Mouse (Mus musculus) embryonic facial prominence, embryonic 15.5 days (tissue): ENCODE data around the gene Hist1h1d. TPM values are rescaled to one million over a fixed set of nuclear protein-coding genes. Genes with fewer than 3 reads are reported as not detected.

Source experiments
- ATAC-seq: fragments of 200-750 bp; cut with Nextera tagmentation; 2 replicates; pipeline ENCODE4 v1.8.0; 2017; ENCODE audit warnings: low read depth, moderate TSS enrichment; ENCODE audit not compliant: insufficient number of reproducible peaks, low FRiP score, low TSS enrichment
- H3K27ac ChIP-seq: fragments of 300-500 bp; sonication (generic); replicated peaks from 2 replicates; pipeline ENCODE4 v1.5.1; 2015; ENCODE audit warnings: mild to moderate bottlenecking, inconsistent platforms
- H3K27me3 ChIP-seq: fragments of 300-500 bp; sonication (generic); 2 replicates; pipeline ENCODE4 v1.6.1; 2015; ENCODE audit warnings: inconsistent platforms
- H3K36me3 ChIP-seq: fragments of 300-500 bp; sonication (generic); 2 replicates; pipeline ENCODE4 v1.6.1; 2015; ENCODE audit warnings: mild to moderate bottlenecking, inconsistent platforms
- H3K4me1 ChIP-seq: fragments of 300-500 bp; sonication (generic); 2 replicates; pipeline ENCODE4 v1.6.1; 2015; ENCODE audit warnings: inconsistent platforms
- H3K4me2 ChIP-seq: fragments of 300-500 bp; sonication (generic); replicated peaks from 2 replicates; pipeline ENCODE4 v1.6.1; 2015; ENCODE audit warnings: mild to moderate bottlenecking, inconsistent platforms
- H3K4me3 ChIP-seq: fragments of 300-500 bp; sonication (generic); replicated peaks from 2 replicates; pipeline ENCODE4 v1.5.1; 2015; ENCODE audit warnings: mild to moderate bottlenecking, inconsistent platforms
- H3K9ac ChIP-seq: fragments of 300-500 bp; sonication (generic); 2 replicates; pipeline ENCODE4 v1.6.1; 2015; ENCODE audit warnings: inconsistent platforms
- H3K9me3 ChIP-seq: fragments of 300-500 bp; sonication (generic); replicated peaks from 2 replicates; pipeline ENCODE4 v1.6.1; 2016; ENCODE audit warnings: inconsistent platforms
- WGBS: fragments of 180-500 bp; shearing (Covaris S2); methylation state at CpG from one replicate; pipeline ENCODE4 v1.1.7; 2015; 5-methylcytosine and 5-hydroxymethylcytosine counted together
- polyA plus RNA-seq: library from polyadenylated mRNA; unstranded; fragments of >200 nt; fragmentation: Nextera tagmentation; extraction: Ambion mirVana; gene quantifications from 2 replicates; pipeline ENCODE4 v1.2.1, GENCODE M21; 2015

Hist1h1d gene
- polyA plus RNA-seq, 1 experiment from 2014 or later: 0.44 TPM

- Histone ChIP-seq H3K9ac (0 out of 2 replicates have a peak overlapping the region, but pooled peaks have one; percentile 28), H3K36me3 (no peaks in the 10 kb centered on the region), H3K27me3 (no peaks in the 10 kb centered on the region), H3K27ac (peak overlapping the region; percentile 86), H3K4me1 (0 out of 2 replicates have a peak, but pooled peaks cover 5% of the 10 kb centered on the region), H3K9me3 (no peaks in the 10 kb centered on the region), H3K4me3 (peak overlapping the region; percentile 58), H3K4me2 (peak overlapping the region; percentile 82)
- ATAC-seq: peak; percentile 87
- WGBS: under 1% methylated on average over 27 of the region's 27 CpGs
Measured at GRCm38 (mm10) chr13:23517603-23518294, 35.3 kb upstream of the Hist1h1d start.

DNA sequence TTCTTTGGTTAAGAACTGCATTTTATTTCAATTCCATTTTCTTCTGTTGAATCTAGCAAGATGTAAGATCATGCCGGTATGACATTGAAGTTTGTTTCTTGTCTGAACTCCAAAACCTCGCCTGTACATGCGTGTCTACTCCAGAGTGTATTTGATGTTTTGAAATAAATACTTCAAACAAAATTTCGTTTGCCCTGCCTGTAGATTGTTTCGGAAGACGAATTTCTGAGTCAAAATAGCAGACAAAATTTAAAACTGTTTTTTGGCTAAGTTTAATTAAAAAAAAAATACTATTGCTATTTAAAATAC lies 34.8 kb upstream of the Hist1h1d start:
- H3K4me2 ChIP-seq: peak overlapping the region; percentile 82
- WGBS: 0% methylated on average over 6 of the region's 6 CpGs
- H3K9me3 ChIP-seq: no peaks in the 10 kb centered on the region
- H3K27ac ChIP-seq: peak overlapping the region; percentile 65
- H3K27me3 ChIP-seq: no peaks in the 10 kb centered on the region
- no peak overlapping the region for H3K9ac ChIP-seq
- H3K4me3 ChIP-seq: peak overlapping the region; percentile 58
- H3K36me3 ChIP-seq: no peaks in the 10 kb centered on the region
- ATAC-seq: no peak
- H3K4me1 ChIP-seq: 0 out of 2 replicates have a peak, but pooled peaks cover 5% of the 10 kb centered on the region

DNA sequence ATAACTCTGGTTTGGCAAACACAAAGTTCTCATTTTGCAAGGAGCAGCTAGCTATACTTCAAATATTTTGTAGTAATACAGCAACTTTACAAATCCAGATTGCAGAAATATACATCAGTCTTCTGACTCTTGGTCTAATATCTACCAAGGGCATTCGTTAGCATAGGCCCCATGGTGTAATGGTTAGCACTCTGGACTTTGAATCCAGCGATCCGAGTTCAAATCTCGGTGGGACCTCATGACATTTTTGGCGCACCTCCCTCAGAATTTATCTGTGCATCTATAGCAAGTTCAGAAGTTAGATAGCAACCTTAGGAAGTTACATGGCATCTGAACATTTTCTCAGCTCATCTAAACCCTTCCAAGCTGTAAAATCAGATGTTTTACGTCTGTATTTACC lies 34.2 kb upstream of the Hist1h1d start:
- WGBS: 0% methylated on average over 6 of the region's 6 CpGs
- no peaks in the 10 kb centered on the region for H3K36me3 ChIP-seq
- no peaks in the 10 kb centered on the region for H3K27me3 ChIP-seq
- H3K27ac ChIP-seq: peak overlapping the region; percentile 78
- peak overlapping the region; percentile 82 for H3K4me2 ChIP-seq
- H3K4me1 ChIP-seq: 0 out of 2 replicates have a peak, but pooled peaks cover 5% of the 10 kb centered on the region
- H3K9ac ChIP-seq: no peak overlapping the region
- 0 out of 2 replicates have a peak, but pooled peaks have one; percentile 31 for ATAC-seq
- no peaks in the 10 kb centered on the region for H3K9me3 ChIP-seq
- H3K4me3 ChIP-seq: peak overlapping the region; percentile 58

DNA sequence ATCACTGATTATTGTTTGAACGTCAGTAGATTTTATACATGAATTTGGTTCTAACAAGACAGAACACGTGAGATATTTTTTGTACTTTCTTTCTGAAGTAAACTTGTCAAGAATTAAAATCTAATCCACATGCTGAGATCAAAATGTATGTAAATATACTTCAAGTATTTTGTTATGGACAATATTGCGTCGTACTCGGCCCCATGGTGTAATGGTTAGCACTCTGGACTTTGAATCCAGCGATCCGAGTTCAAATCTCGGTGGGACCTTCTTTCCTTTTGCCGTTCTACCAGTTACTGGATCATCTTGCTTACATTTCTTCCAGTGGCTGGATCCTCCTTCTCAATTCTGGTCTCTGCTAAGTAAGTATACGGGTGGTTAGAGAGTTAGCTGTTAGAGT lies 33.6 kb upstream of the Hist1h1d start:
- H3K36me3 ChIP-seq: no peaks in the 10 kb centered on the region
- peak overlapping the region; percentile 82 for H3K4me2 ChIP-seq
- H3K4me1 ChIP-seq: 0 out of 2 replicates have a peak, but pooled peaks cover 5% of the 10 kb centered on the region
- WGBS: 0% methylated on average over 10 of the region's 10 CpGs
- no peaks in the 10 kb centered on the region for H3K27me3 ChIP-seq
- no peaks in the 10 kb centered on the region for H3K9me3 ChIP-seq
- peak overlapping the region; percentile 78 for H3K27ac ChIP-seq
- peak overlapping the region; percentile 58 for H3K4me3 ChIP-seq
- no peak overlapping the region for H3K9ac ChIP-seq
- ATAC-seq: 0 out of 2 replicates have a peak, but pooled peaks have one; percentile 41

DNA sequence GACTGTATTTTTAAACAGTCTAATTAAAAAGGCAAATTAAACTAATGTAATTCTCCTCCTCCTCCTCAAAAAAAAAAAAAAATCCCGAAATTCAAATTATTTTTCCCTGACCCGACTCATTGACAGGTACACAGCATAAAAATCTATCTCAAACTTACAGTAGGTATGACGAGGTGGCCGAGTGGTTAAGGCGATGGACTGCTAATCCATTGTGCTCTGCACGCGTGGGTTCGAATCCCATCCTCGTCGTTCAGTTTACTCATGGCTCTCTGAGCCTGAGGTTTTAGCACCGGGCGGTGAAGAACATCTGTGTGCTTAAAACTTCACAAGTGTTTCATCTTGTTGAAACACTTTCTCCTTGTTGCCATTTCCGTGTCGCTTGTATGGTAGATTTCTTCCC lies 31.4 kb upstream of the Hist1h1d start:
- Histone ChIP-seq H3K4me2 (0 out of 2 replicates have a peak overlapping the region, but pooled peaks have one; percentile 8), H3K9ac (no peak overlapping the region), H3K4me3 (peak overlapping the region; percentile 10; the same call in 1 of the 2 replicates), H3K4me1 (peaks cover 5% of the 10 kb centered on the region), H3K36me3 (no peaks in the 10 kb centered on the region), H3K9me3 (no peaks in the 10 kb centered on the region), H3K27me3 (no peaks in the 10 kb centered on the region), H3K27ac (no peak overlapping the region)
- ATAC-seq: no peak
- 2% methylated on average over 14 of the region's 14 CpGs for WGBS

GRCm38 (mm10) chr13:23523976-23524375 lies 29.1 kb upstream of the Hist1h1d start:
- no peak for ATAC-seq
- Histone ChIP-seq H3K27ac (no peak overlapping the region), H3K9ac (no peak overlapping the region), H3K4me2 (no peak overlapping the region), H3K4me3 (no peak overlapping the region), H3K36me3 (no peaks in the 10 kb centered on the region), H3K27me3 (no peaks in the 10 kb centered on the region), H3K4me1 (peaks cover 8% of the 10 kb centered on the region), H3K9me3 (no peaks in the 10 kb centered on the region)
- 49% methylated on average over 5 of the region's 5 CpGs for WGBS

- Histone ChIP-seq H3K36me3 (no peaks in the 10 kb centered on the region), H3K9me3 (no peaks in the 10 kb centered on the region), H3K27me3 (no peaks in the 10 kb centered on the region), H3K9ac (no peak overlapping the region), H3K4me2 (0 out of 2 replicates have a peak overlapping the region, but pooled peaks have one; percentile 12), H3K27ac (no peak overlapping the region), H3K4me3 (no peak overlapping the region), H3K4me1 (peaks cover 11% of the 10 kb centered on the region)
- ATAC-seq: no peak
- WGBS: 5% methylated on average over 5 of the region's 5 CpGs
Measured at GRCm38 (mm10) chr13:23524654-23525053, 28.4 kb upstream of the Hist1h1d start.

- WGBS: 2% methylated on average over 10 of the region's 10 CpGs
- ATAC-seq: no peak
Measured at GRCm38 (mm10) chr13:23525901-23526300, 27.2 kb upstream of the Hist1h1d start.

DNA sequence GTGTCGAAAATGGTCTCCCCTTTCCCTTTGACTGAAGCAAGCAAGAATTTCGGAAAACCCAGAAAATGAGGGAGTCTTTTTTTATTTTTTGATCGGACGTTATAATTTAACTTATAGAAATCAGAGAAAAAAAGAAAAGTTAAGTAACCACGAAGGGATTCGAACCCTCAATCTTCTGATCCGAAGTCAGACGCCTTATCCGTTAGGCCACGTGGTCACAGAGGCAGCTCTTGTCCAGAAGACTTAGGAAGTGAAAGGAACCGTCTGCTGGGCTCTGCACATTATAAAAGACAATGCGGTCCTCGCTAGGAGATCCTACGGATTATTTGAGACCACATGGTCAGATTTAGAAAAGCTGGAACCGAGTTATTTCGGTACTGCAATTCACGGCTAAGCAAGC lies 26.8 kb upstream of the Hist1h1d start:
- under 1% methylated on average over 17 of the region's 17 CpGs for WGBS
- H3K9ac ChIP-seq: peak overlapping the region; percentile 44
- ATAC-seq: peak; percentile 54; the same call in 1 of the 2 replicates

More at GRCm38 (mm10) chr13:23525901-23526300, 27.2 kb upstream of the Hist1h1d start:
- Histone ChIP-seq H3K4me3 (peak overlapping the region; percentile 51), H3K27ac (no peak overlapping the region), H3K27me3 (no peaks in the 10 kb centered on the region), H3K36me3 (no peaks in the 10 kb centered on the region), H3K4me1 (peaks cover 11% of the 10 kb centered on the region), H3K4me2 (peak overlapping the region; percentile 51), H3K9me3 (no peaks in the 10 kb centered on the region), H3K9ac (no peak overlapping the region)

GRCm38 (mm10) chr13:23529005-23529404 lies 24.1 kb upstream of the Hist1h1d start:
- ATAC-seq: no peak
- Histone ChIP-seq H3K4me1 (peaks cover 26% of the 10 kb centered on the region), H3K27me3 (no peaks in the 10 kb centered on the region), H3K36me3 (no peaks in the 10 kb centered on the region), H3K9me3 (no peaks in the 10 kb centered on the region), H3K4me2 (no peak overlapping the region), H3K9ac (no peak overlapping the region), H3K4me3 (no peak overlapping the region), H3K27ac (no peak overlapping the region)
- WGBS: 81% methylated on average over 5 of the region's 5 CpGs

More for the DNA sequence above, 26.8 kb upstream of the Hist1h1d start:
- peak overlapping the region; percentile 51 for H3K4me3 ChIP-seq
- H3K4me2 ChIP-seq: peak overlapping the region; percentile 51
- H3K4me1 ChIP-seq: peaks cover 11% of the 10 kb centered on the region
- H3K36me3 ChIP-seq: no peaks in the 10 kb centered on the region
- H3K27ac ChIP-seq: peak overlapping the region; percentile 74
- no peaks in the 10 kb centered on the region for H3K9me3 ChIP-seq
- no peaks in the 10 kb centered on the region for H3K27me3 ChIP-seq

DNA sequence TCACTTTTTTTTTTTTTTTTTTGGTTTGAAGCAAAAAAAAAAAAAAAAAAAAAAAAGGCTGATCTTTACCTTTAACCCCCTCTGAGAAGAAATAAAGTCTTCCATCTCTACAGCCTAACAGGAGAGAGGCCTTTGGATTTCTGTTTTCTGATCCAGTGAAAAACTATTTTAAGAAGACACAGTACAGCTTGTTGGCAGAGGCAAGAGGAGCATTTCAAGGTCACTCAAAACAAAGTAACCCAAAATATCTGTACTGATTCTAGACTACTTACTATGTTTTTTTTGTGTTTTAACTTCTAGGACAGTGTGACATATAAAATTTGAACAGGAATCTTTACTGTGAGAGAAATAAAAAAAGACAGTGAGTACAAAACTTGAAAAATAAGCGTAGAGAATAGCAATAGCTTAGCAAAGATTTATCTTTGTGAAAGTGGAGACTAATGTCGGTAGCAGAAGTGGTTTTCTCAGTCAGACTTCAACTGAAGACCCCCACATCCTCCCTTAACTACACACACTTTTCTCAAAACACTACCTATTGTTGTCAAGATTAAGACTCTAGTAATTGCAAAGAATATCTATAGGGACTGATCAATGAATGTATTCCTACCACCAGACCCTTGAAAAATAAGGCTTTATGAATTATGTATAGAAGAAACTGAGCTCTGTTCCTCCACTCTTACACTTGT lies 23.4 kb upstream of the Hist1h1d start:
- no peaks in the 10 kb centered on the region for H3K9me3 ChIP-seq
- H3K9ac ChIP-seq: peak overlapping the region; percentile 71; the same call in 1 of the 2 replicates
- WGBS: 27% methylated on average over 2 of the region's 2 CpGs
- H3K4me2 ChIP-seq: peak overlapping the region; percentile 72
- peaks cover 30% of the 10 kb centered on the region for H3K4me1 ChIP-seq
- H3K36me3 ChIP-seq: no peaks in the 10 kb centered on the region
- no peaks in the 10 kb centered on the region for H3K27me3 ChIP-seq
- ATAC-seq: no peak
- peak overlapping the region; percentile 99 for H3K27ac ChIP-seq
- H3K4me3 ChIP-seq: peak overlapping the region; percentile 61
